Comparison of ENCODE assay signal across 8 mouse cellular contexts in the genomic region with DNA sequence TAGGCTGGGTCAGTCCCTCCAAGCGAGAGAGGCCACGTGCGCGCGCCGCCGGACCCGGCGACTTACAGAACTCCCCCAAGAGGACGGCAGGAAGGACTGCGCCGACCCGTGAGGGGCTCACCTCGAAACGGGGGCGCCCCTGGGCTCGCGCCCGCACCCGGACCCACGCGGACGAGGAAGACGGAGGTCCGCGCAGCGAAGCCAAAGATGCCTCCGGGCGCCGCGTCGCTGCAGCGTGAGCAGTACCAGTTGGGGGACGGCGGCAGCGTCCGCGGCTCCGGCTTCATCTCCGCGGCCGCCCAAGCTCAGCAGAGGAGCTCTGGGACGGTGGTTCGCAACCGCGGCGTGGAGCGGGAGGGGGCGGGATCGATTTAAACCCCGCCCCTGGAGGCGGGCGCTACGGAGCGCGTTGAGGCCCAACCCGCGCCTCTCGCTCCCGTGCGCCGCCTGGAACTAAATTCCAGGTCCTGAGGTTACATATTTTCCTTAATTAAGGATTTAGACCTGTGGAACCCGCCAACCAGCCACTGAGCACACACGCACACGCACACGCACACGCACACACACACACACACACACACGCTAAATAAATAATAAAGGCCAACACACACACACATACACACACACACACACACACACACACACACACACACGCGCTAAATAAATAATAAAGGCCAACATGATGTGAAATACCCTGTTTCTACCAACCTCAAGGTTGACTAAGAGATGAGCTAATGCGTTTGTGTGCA. TPM values are rescaled to one million over a fixed set of nuclear protein-coding genes. Genes with fewer than 3 reads are reported as not detected.
DNase-seq lines count a peak whose midpoint lies in the region; ATAC-seq and TF ChIP-seq lines count a peak whose summit lies in the region.

Gene Gemin5 (minus strand): TSS at position 373 of the 749 bp plus-strand sequence.

- peak; percentile 39 for DNase-seq in MEL-GATA-1-ER (ENCODE audit: extremely low read depth, low read depth)
- peak; percentile 87 to 89 for DNase-seq in cerebellum, adult 2 months
- DNase-seq in forebrain, postnatal 0 days: peak; percentile 91
- DNase-seq in heart, postnatal 4 days: peak; percentile 90
- DNase-seq in layer of hippocampus, adult 9-10 months (ENCODE audit: low spot score): peak; percentile 52
- DNase-seq in thymus, adult 18-20 months: peak; percentile 63 to 66

- H3K4me1 ChIP-seq in cerebellum, adult 2 months (ENCODE audit: control insufficient read depth, insufficient read depth, low read length): no peaks in the 10 kb centered on the region; the same call in 1 of the 2 replicates
- H3K4me1 ChIP-seq in forebrain, postnatal 0 days (ENCODE audit: insufficient read depth): peaks cover 15% of the 10 kb centered on the region; the same call in 1 of the 2 replicates
- peaks cover 22% of the 10 kb centered on the region for H3K4me1 ChIP-seq in lung, embryonic 15.5 days
- H3K4me1 ChIP-seq in olfactory bulb, adult 2 months (ENCODE audit: control insufficient read depth, insufficient read depth, low read length): no peaks in the 10 kb centered on the region

- peak within 1 kb of the TSS; percentile 59 for H3K4me3 ChIP-seq in cerebellum, adult 2 months (replicated peaks; ENCODE audit: insufficient read depth, low read depth, low read length)
- H3K4me3 ChIP-seq in forebrain, postnatal 0 days (ENCODE audit: low read depth, low read length): peak within 1 kb of the TSS; percentile 67
- peak within 1 kb of the TSS; percentile 98 for H3K4me3 ChIP-seq in lung, embryonic 15.5 days
- H3K4me3 ChIP-seq in olfactory bulb, adult 2 months (ENCODE audit: insufficient read depth, low read depth, low read length): peak within 1 kb of the TSS; percentile 81

- TF ChIP-seq CTCF in cerebellum, adult 2 months (IDR thresholded peaks at IDR 0.05; ENCODE audit: borderline replicate concordance, insufficient read depth, low read depth, low read length): no peak
- peak; percentile 39; the same call in 1 of the 2 replicates for TF ChIP-seq CTCF in forebrain, postnatal 0 days (IDR thresholded peaks at IDR 0.05; ENCODE audit: low read depth)
- TF ChIP-seq CTCF in olfactory bulb, adult 2 months (IDR thresholded peaks at IDR 0.05; ENCODE audit: insufficient read depth, low read depth, low read length): 0 out of 2 replicates have a peak, but pooled peaks have one; percentile 31

- peaks cover 22% of the 10 kb centered on the region for H3K36me3 ChIP-seq in forebrain, postnatal 0 days (ENCODE audit: insufficient read depth)
- H3K36me3 ChIP-seq in lung, embryonic 15.5 days: peaks cover 27% of the 10 kb centered on the region

- H3K27me3 ChIP-seq in cerebellum, adult 2 months (ENCODE audit: control insufficient read depth, insufficient read depth, low read length): no peaks in the 10 kb centered on the region
- no peaks in the 10 kb centered on the region for H3K27me3 ChIP-seq in forebrain, postnatal 0 days (ENCODE audit: insufficient read depth, low read length)
- no peaks in the 10 kb centered on the region for H3K27me3 ChIP-seq in lung, embryonic 15.5 days

- peak; percentile 54; the same call in 1 of the 2 replicates for TF ChIP-seq POLR2A in cerebellum, adult 2 months (IDR thresholded peaks at IDR 0.05; ENCODE audit: borderline replicate concordance, insufficient read depth, low read length)
- peak; percentile 66 for TF ChIP-seq POLR2A in olfactory bulb, adult 2 months (IDR thresholded peaks at IDR 0.05; ENCODE audit: insufficient read depth, low read depth, low read length)

- H3K9me3 ChIP-seq in forebrain, postnatal 0 days (ENCODE audit: low read length): no peaks in the 10 kb centered on the region
- no peaks in the 10 kb centered on the region for H3K9me3 ChIP-seq in lung, embryonic 15.5 days

- no peak within 1 kb of the TSS for H3K27ac ChIP-seq in cerebellum, adult 2 months (ENCODE audit: insufficient read depth, low read length)
- H3K27ac ChIP-seq in forebrain, postnatal 0 days (ENCODE audit: low read depth, low read length): peak within 1 kb of the TSS; percentile 52
- peak within 1 kb of the TSS; percentile 73 for H3K27ac ChIP-seq in lung, embryonic 15.5 days
- no peak within 1 kb of the TSS for H3K27ac ChIP-seq in olfactory bulb, adult 2 months (ENCODE audit: insufficient read depth, low read depth, low read length)

- H3K4me2 ChIP-seq in forebrain, postnatal 0 days (ENCODE audit: low read depth): peak within 1 kb of the TSS; percentile 84
- peak within 1 kb of the TSS; percentile 84 for H3K4me2 ChIP-seq in lung, embryonic 15.5 days

- peak; percentile 90 for ATAC-seq in forebrain, postnatal 0 days
- ATAC-seq in lung, embryonic 15.5 days (ENCODE audit: borderline replicate concordance, extremely low read depth, low FRiP score, low TSS enrichment): peak; percentile 88

- peak within 1 kb of the TSS; percentile 65 for H3K9ac ChIP-seq in forebrain, postnatal 0 days
- peak within 1 kb of the TSS; percentile 81 for H3K9ac ChIP-seq in lung, embryonic 15.5 days

- under 1% methylated on average over 71 of the region's 71 CpGs for WGBS in cerebellum, adult 2 months
- 2% methylated on average over 71 of the region's 71 CpGs for WGBS in forebrain, postnatal 0 days
- under 1% methylated on average over 68 of the region's 71 CpGs for WGBS in lung, embryonic 15.5 days
- 1% methylated on average over 71 of the region's 71 CpGs for WGBS in olfactory bulb, adult 2 months

RNA-seq across cellular contexts. Expression of gene Gemin5, which starts in this region (rescaled TPM):
- 8.7 and 9.1 TPM in 2 replicates for polyA plus RNA-seq in cerebellum, adult 2 months (2012; rRNA removed)
- 18.4 and 19.2 TPM in 2 replicates for total RNA-seq in forebrain, postnatal 0 days (2014; rRNA removed)
- 6.2 and 9.1 TPM in 2 replicates for polyA plus RNA-seq in forebrain, postnatal 0 days (2015; fragmentation: Nextera tagmentation; extraction: Ambion mirVana)
- 10 to 100 TPM; 12.3 to 13.1 TPM for total RNA-seq in heart, postnatal 4 days (2021)
- 20.2 and 20.9 TPM in 2 replicates for polyA plus RNA-seq in lung, embryonic 15.5 days (2015; fragmentation: Nextera tagmentation; extraction: Ambion mirVana)
- not detected in 2 replicates for polyA plus RNA-seq in olfactory bulb, adult 2 months (2012; ENCODE audit: insufficient read depth, insufficient read length, low replicate concordance, missing spikeins)

Comparison
In these comparisons a context has a peak if more than half of its experiments do, and no peak if none do; other contexts are left out.
1. DNase-seq: peak in every context shown above with its lines; median percentile 91 in forebrain, postnatal 0 days; 90 in heart, postnatal 4 days; 88 in cerebellum, adult 2 months; 64 in thymus, adult 18-20 months; 52 in layer of hippocampus, adult 9-10 months; 39 in MEL-GATA-1-ER.
2. H3K27ac ChIP-seq: peak in forebrain, postnatal 0 days (single experiment) and lung, embryonic 15.5 days (single experiment); none in cerebellum, adult 2 months (single experiment) and olfactory bulb, adult 2 months (single experiment).
3. Peak in every context shown above with its lines, with median percentiles within 50 percentile points of each other: H3K4me3 ChIP-seq.